Mouse (Mus musculus) liver, embryonic 11.5 days (tissue): Measurements from ENCODE around the gene Iqcf1. TPM values are rescaled to one million over a fixed set of nuclear protein-coding genes. Genes with fewer than 3 reads are reported as not detected.

ENCODE experiments used
- ATAC-seq: fragments of 200-750 bp; cut with Nextera tagmentation; replicated peaks from 2 replicates; pipeline ENCODE4 v1.8.0; 2017; ENCODE audit warnings: moderate number of reproducible peaks, mild to moderate bottlenecking, moderate TSS enrichment, moderate library complexity; ENCODE audit not compliant: low FRiP score
- DNase-seq: peaks from one replicate; pipeline ENCODE4 v3.0.0-alpha.2; 2017; ENCODE audit warnings: low spot score
- H3K27ac ChIP-seq: fragments of 300-500 bp; sonication (generic); 2 replicates; pipeline ENCODE4 v1.5.1; 2014; ENCODE audit warnings: mild to moderate bottlenecking, low read depth, low read length, control low read depth
- H3K27me3 ChIP-seq: fragments of 300-500 bp; sonication (generic); replicated peaks from 2 replicates; pipeline ENCODE4 v1.6.1; 2014; ENCODE audit warnings: low read length, mixed read lengths; ENCODE audit not compliant: control insufficient read depth, insufficient read depth
- H3K36me3 ChIP-seq: fragments of 300-500 bp; sonication (generic); 2 replicates; pipeline ENCODE4 v1.6.1; 2014; ENCODE audit warnings: mild to moderate bottlenecking, low read length, moderate library complexity, mixed read lengths; ENCODE audit not compliant: control insufficient read depth, insufficient read depth
- H3K4me1 ChIP-seq: fragments of 300-500 bp; sonication (generic); replicated peaks from 2 replicates; pipeline ENCODE4 v1.6.1; 2014; ENCODE audit warnings: low read length, mixed read lengths; ENCODE audit not compliant: control insufficient read depth, insufficient read depth
- H3K4me2 ChIP-seq: fragments of 300-500 bp; sonication (generic); 2 replicates; pipeline ENCODE4 v1.6.1; 2014; ENCODE audit warnings: mild to moderate bottlenecking, control low read depth, moderate library complexity
- H3K4me3 ChIP-seq: fragments of 300-500 bp; sonication (generic); 2 replicates; pipeline ENCODE4 v1.5.1; 2014; ENCODE audit warnings: low read depth, low read length, control low read depth
- H3K9ac ChIP-seq: fragments of 300-500 bp; sonication (generic); 2 replicates; pipeline ENCODE4 v1.6.1; 2014; ENCODE audit warnings: low read depth, low read length, control low read depth
- H3K9me3 ChIP-seq: fragments of 300-500 bp; sonication (generic); 2 replicates; pipeline ENCODE4 v1.6.1; 2016; ENCODE audit warnings: low read length, inconsistent platforms, mixed read lengths; ENCODE audit not compliant: control insufficient read depth
- WGBS: fragments of 180-500 bp; shearing (Covaris S2); extraction: QIAGEN DNeasy Blood & Tissue Kit; methylation state at CpG from one replicate; pipeline ENCODE4 v1.1.7; 2014; 5-methylcytosine and 5-hydroxymethylcytosine counted together
- polyA plus RNA-seq: library from polyadenylated mRNA; unstranded; fragments of >200 nt; fragmentation: Nextera tagmentation; extraction: Ambion mirVana; gene quantifications from 2 replicates; pipeline ENCODE4 v1.2.1, GENCODE M21; 2014

Iqcf1 gene
- polyA plus RNA-seq, 1 experiment from 2014 or later = not detected

DNA sequence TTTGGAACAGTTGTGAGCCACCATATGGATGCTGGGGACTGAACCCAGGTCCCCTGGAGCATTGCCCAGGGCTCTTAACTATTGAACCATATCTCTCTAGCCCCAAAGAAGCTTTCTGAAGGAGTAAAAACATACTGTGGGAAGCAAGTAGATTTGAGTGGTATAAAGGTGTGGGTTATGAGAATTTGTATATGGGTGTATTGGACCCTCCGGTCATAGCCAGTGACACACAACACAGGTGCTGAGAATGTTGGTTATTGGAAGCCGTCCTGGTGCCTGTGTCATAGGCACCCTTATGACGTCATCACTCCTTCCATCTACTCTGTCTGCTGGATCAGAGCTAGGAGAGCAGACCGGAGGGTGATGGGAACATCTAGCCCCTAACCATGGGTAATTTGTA lies 14.5 kb downstream of the Iqcf1 start, which contains the start of gene Iqcf5:
Gene Iqcf5 (plus strand): TSS at position 301 of the 400 bp plus-strand sequence.
- Histone ChIP-seq H3K9ac (no peak within 1 kb of the TSS), H3K4me3 (no peak within 1 kb of the TSS), H3K4me2 (no peak within 1 kb of the TSS), H3K27ac (no peak within 1 kb of the TSS), H3K9me3 (no peaks in the 10 kb centered on the region), H3K36me3 (no peaks in the 10 kb centered on the region), H3K4me1 (no peaks in the 10 kb centered on the region), H3K27me3 (no peaks in the 10 kb centered on the region)
- DNase-seq (no peak), ATAC-seq (no peak)
- 81% methylated on average over 4 of the region's 4 CpGs for WGBS

DNA sequence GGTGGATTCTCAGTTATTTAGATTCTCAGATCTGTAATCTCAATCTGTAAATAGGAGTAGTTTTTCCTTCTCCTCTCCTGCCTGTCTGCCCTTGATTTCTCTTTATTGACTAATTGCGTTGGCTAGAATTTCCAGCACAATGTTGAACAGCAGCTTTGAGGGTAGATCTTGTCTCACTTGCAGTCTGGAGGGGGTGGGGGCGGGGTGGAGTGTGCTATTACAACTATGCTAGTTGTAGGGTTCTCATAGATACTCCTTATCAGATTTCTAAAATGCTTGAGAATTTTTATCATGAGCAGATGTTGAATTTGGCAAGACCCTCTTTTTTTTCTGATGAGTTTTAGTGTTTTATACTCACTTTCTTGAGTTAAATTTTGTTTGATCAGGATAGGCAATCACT lies 19.7 kb downstream of the Iqcf1 start:
- Histone ChIP-seq H3K27me3 (no peaks in the 10 kb centered on the region), H3K27ac (no peak overlapping the region), H3K4me2 (no peak overlapping the region), H3K4me3 (no peak overlapping the region), H3K4me1 (no peaks in the 10 kb centered on the region), H3K9ac (no peak overlapping the region), H3K9me3 (no peaks in the 10 kb centered on the region), H3K36me3 (no peaks in the 10 kb centered on the region)
- ATAC-seq (no peak), DNase-seq (no peak)
- WGBS = 54% methylated on average over 2 of the region's 2 CpGs

DNA sequence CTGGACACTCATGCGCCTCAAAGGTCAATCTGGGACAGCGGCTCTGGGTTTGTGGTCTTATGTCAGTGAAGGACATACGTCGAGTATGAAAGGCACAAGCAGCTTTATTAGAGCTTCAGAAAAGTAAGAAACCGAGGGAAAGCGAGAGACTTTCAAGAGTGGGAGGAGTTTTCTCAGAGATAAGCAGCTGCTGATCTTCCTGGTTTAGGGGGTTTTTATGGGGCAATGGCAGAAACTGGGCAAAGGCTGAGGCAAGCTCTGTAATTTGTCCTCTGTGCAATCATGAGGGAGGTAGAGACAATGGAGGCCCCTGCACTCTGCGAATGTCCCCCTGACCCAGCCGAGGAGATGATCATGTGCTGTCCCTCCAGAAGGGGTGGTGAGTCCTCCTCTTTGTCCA lies 20.1 kb downstream of the Iqcf1 start:
- Histone ChIP-seq H3K27ac (no peak overlapping the region), H3K9me3 (no peaks in the 10 kb centered on the region), H3K36me3 (no peaks in the 10 kb centered on the region), H3K4me1 (no peaks in the 10 kb centered on the region), H3K27me3 (no peaks in the 10 kb centered on the region), H3K4me2 (no peak overlapping the region), H3K9ac (no peak overlapping the region), H3K4me3 (no peak overlapping the region)
- WGBS = 65% methylated on average over 8 of the region's 8 CpGs
- no peak for DNase-seq
- no peak for ATAC-seq

DNA sequence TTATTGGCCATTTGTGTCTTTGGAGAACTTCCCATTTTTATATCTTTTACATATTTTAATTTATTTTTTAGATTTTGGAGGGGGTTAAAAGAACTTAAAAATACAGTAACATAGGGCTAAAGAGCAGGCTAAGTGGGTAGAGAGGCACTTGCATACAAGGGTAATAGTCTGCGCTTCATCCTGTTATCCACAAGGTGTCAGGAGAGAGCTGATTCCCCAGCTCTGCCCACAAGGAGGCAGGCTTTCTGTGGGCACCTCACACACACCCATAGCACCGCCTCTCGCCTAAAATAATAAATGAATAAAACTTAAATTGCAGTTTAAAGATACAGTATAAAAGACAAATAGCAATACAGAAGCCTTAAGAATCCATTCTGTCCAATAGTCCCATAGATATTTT lies 32.1 kb downstream of the Iqcf1 start:
- Histone ChIP-seq H3K27me3 (no peaks in the 10 kb centered on the region), H3K4me3 (no peak overlapping the region), H3K4me1 (no peaks in the 10 kb centered on the region), H3K9me3 (no peaks in the 10 kb centered on the region), H3K27ac (no peak overlapping the region), H3K4me2 (no peak overlapping the region), H3K36me3 (no peaks in the 10 kb centered on the region), H3K9ac (no peak overlapping the region)
- DNase-seq (no peak), ATAC-seq (no peak; the same call in 1 of the 2 replicates)
- WGBS = 23% methylated on average over 3 of the region's 3 CpGs

GRCm38 (mm10) chr9:106534296-106534695 lies 34.5 kb downstream of the Iqcf1 start:
- WGBS = 87% methylated on average over 7 of the region's 7 CpGs

DNA sequence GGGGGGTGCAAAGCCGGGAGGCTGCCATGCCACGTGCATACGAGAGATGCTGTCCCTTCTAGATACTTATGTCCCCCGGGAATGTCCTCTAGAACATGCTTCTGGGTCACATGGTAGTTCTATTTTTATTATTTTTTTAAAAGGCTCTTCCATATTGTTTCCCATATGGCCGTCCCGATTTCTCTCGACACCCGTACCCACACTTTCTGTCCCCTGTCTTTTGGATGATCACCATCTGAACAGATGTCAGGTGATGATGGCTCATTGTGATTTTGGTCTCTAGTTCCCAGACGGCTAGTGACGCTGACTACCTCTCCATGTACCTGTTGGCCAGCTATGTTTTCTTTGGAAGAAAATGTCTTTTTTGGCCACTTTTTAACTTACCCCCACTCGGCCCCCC lies 35.2 kb downstream of the Iqcf1 start:
- Histone ChIP-seq H3K4me1 (no peaks in the 10 kb centered on the region), H3K27me3 (no peaks in the 10 kb centered on the region), H3K4me2 (no peak overlapping the region), H3K36me3 (no peaks in the 10 kb centered on the region), H3K4me3 (no peak overlapping the region), H3K27ac (no peak overlapping the region), H3K9ac (no peak overlapping the region), H3K9me3 (no peaks in the 10 kb centered on the region)
- no peak for DNase-seq
- ATAC-seq = no peak
- WGBS = 87% methylated on average over 11 of the region's 11 CpGs

More at GRCm38 (mm10) chr9:106534296-106534695, 34.5 kb downstream of the Iqcf1 start:
- no peaks in the 10 kb centered on the region for H3K4me1 ChIP-seq
- no peak overlapping the region for H3K27ac ChIP-seq
- no peaks in the 10 kb centered on the region for H3K36me3 ChIP-seq
- no peak for DNase-seq
- H3K27me3 ChIP-seq = no peaks in the 10 kb centered on the region
- ATAC-seq = no peak
- H3K4me2 ChIP-seq = no peak overlapping the region
- no peak overlapping the region for H3K4me3 ChIP-seq
- no peaks in the 10 kb centered on the region for H3K9me3 ChIP-seq
- H3K9ac ChIP-seq = no peak overlapping the region

Other genes with a start within 250 kb of the Iqcf1 start
- gene Poc1a, start 218.9 kb upstream of the Iqcf1 start, polyA plus RNA-seq = 36.6 and 39.0 TPM in 2 replicates
- 17.8 and 18.1 TPM in 2 replicates for gene Dusp7, start 131.3 kb upstream of the Iqcf1 start, polyA plus RNA-seq
- 1,192 and 1,256 TPM in 2 replicates for gene Rpl29, start 70.5 kb upstream of the Iqcf1 start, polyA plus RNA-seq
- gene Acy1, start 61.6 kb upstream of the Iqcf1 start, polyA plus RNA-seq = 51.1 and 52.3 TPM in 2 replicates
- gene Abhd14b, start 52.5 kb upstream of the Iqcf1 start, polyA plus RNA-seq = 19.5 and 19.7 TPM in 2 replicates
- gene Abhd14a, start 52.3 kb upstream of the Iqcf1 start, polyA plus RNA-seq = 53.6 and 54.0 TPM in 2 replicates
- 62.4 and 63.2 TPM in 2 replicates for gene Pcbp4, start 46.7 kb upstream of the Iqcf1 start, polyA plus RNA-seq
- gene Gpr62, start 34.0 kb upstream of the Iqcf1 start, polyA plus RNA-seq = 0.11 TPM in 1 of 2 replicates, not detected in the other
- 85.4 and 92.8 TPM in 2 replicates for gene Rrp9, start 24.0 kb upstream of the Iqcf1 start, polyA plus RNA-seq
- gene Parp3, start 23.0 kb upstream of the Iqcf1 start, polyA plus RNA-seq = 1.5 and 1.6 TPM in 2 replicates
- gene Iqcf5, start 14.6 kb downstream of the Iqcf1 start, polyA plus RNA-seq = not detected in 2 replicates
- gene Iqcf3, start 61.7 kb downstream of the Iqcf1 start, polyA plus RNA-seq = not detected in 2 replicates
- not detected in 2 replicates for gene Iqcf4, start 71.0 kb downstream of the Iqcf1 start, polyA plus RNA-seq
- gene Iqcf6, start 126.6 kb downstream of the Iqcf1 start, polyA plus RNA-seq = not detected in 2 replicates
- not detected in 2 replicates for gene Grm2, start 156.1 kb downstream of the Iqcf1 start, polyA plus RNA-seq
- 29.3 and 33.1 TPM in 2 replicates for gene Tex264, start 186.0 kb downstream of the Iqcf1 start, polyA plus RNA-seq